Mouse (Mus musculus) right cerebral cortex, adult 2 months (tissue): ENCODE measurements at regions not wholly inside any gene's neighbourhood (a gene's known extent, or its start where the extent isn't known, plus 50 kb on each side); places are given as distances from the start of the nearest gene placed in this dataset.
A peak's percentile ranks its signal among the peaks of the same experiment; 100 is the strongest.

Experiments
- DNase-seq, 2 experiments: peaks; one replicate each; pipeline ENCODE4 v3.0.0; 2021 to 2022; ENCODE audit warnings: low spot score in 2 of 2

- DNase-seq: no peak
These were observed 205.9 kb upstream of the Dynlrb2 start for GRCm38 (mm10) chr8:116298891-116299290.

DNA sequence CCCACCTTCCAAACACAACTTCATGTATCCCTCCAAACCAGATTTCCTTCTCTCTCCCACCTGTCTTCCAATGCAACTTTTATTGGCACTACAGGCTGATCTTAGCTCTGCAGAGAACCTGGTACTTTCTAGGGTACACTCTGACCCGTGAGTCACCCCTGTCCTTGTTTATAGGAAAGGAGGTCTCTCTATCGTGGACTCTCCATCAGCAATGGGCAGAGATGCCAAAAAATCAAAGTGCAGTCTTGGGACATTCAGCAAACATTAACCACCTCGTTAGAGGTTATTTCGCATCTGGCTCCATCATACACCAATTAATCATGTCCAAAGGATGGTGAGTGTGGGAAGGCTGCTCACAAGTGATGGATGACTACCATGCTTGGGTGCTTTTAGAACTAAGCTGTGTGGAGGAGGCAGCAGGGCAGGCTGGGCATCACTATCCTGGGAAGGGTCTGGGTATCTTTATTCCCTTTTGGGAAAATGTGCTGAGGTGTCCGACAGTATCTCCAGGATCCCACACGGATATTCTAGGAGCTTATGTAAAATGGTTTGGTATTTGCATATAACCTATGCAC is 214.0 kb upstream of the Dynlrb2 start:
- no peak for DNase-seq

DNA sequence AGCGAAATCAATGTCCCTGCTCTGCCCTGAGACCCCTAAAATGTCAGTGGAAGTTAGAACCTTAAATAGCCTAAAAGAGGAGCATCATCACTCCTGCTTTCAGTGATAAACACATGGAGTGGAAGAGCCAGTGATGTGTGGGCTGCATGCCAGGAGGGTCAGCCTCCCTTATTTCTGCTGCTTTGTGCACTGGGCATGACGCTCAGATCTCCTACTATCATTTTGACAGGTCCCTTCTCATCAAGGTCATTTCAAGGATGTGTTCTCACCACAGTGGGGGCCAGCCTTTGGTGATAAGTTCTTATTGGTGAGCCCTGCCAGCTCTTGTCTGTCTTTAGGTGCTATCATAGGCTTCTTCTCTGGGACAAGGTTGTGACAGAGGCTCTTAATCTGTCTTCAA is 215.5 kb upstream of the Dynlrb2 start:
- DNase-seq: no peak

GRCm38 (mm10) chr8:116283990-116284389 is 220.8 kb upstream of the Dynlrb2 start:
- DNase-seq: no peak

DNA sequence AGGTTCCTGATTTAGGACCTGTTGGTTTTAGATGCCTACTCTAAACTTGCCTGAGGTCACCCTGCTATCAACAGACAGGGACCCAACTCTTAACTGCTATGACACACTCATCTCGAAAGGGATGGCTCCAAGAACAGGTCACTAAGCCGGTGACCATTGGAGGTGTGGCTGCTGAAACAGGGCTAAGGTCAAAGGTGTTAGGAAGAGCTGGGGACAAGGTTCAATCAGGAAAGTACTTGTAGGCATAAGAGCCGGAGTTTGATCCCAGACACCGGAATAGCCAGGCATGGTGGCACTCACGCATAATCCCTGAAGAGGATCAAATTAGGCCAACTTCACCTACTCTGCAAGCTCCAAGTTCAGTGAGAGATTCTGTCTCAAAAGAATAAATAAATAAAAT is 222.4 kb upstream of the Dynlrb2 start:
- no peak for DNase-seq

DNA sequence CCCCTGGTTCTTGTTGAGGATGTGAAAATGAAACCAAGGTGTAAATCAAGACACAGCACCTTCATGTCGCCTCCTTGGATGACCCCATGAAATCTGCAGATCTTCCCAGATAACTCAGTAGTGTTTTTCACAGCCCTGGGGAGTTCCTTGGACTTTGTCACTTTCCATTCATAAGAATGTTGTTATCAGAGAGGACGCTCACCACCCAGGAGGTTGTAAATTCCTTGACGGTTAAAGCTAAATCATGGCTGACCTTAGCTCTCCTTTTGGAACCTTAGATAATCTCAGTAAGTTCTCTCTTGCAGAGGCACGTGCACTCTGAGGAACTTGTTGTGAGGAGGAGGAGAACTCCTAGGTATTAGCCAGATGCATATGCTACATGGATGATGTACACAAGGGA is 229.8 kb upstream of the Dynlrb2 start:
- no peak for DNase-seq

GRCm38 (mm10) chr8:116271238-116271637 is 233.5 kb upstream of the Dynlrb2 start:
- no peak for DNase-seq

DNA sequence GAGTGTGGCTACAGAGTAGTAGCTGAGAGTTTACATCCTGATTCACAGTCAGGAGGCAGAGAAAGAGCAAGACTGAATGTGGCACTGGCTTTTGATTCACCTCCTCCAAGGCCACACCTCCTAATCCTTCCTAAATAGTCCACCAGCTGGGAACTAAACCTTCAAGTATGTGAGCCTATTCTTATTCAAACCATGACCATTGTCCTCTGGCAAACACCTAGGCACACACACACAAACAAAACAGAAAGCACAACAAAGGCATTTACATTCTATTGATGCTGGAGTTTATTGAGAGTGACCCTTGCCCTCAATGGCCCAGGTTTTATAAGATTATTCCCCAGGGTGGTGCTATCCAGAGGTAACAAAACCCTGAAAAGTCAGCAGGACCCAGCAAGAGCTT is 235.4 kb upstream of the Dynlrb2 start:
- no peak for DNase-seq

DNA sequence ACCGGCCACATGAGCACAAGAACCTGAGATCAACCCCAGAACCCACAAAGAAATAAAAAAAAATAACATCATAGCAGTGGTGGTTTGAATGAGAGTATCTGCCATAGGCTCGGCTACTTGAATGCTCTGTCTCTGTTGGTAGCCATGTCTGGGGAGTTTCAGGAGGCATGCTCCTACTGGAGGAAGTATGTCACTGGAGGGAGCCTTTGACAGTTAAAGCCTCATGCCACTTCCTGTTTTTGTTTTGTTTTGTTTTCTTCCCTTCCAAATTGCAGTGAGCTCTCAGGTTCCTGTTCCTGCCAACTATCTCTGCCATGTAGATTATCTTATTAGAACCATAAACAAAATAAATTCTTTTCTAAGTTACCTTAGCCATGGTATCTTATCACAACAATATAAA is 236.1 kb upstream of the Dynlrb2 start:
- no peak for DNase-seq

DNA sequence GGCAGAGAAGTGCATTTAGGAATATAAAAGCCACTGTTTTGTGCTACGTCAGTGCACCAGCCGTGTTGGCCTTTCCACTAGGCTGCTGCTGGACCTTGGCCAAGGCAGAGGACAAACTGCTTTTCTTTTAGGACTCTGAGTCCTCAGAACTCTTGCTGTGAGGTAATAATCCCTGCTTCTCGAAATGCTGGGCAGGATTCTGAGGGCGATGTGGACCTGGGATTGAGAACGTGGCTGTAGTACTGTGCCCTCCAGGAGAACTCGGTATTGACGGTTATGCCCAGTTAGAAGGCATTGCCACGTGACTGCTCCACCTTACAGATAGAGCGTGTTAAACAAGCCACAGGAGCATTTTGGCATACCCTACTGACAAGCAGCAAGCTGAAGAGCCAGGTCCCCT is 236.6 kb upstream of the Dynlrb2 start:
- DNase-seq: peak in 1 of 2 experiments; percentile 8

DNA sequence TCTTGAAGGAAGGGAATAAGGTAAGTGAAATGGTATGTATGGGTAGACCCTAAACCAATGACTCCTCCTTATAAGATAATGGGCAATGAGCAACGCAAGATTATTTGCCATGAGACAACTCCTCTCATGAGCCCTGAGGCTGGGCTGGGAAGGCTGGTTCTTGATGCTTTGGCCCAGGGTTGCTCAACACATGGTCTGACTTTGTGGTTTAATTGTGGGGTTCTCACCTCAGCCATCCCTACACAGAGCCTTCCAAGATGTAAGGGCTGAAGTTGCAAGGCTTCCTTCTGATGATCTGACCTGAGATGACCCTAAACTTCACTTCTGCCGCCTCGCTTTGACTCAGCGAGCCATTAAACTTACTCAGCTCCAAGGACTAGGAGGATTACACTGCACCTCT is 237.8 kb upstream of the Dynlrb2 start:
- DNase-seq: no peak

GRCm38 (mm10) chr8:116265591-116265990 is 239.2 kb upstream of the Dynlrb2 start:
- no peak for DNase-seq

GRCm38 (mm10) chr8:116264078-116264477 is 240.7 kb upstream of the Dynlrb2 start:
- DNase-seq: no peak

DNA sequence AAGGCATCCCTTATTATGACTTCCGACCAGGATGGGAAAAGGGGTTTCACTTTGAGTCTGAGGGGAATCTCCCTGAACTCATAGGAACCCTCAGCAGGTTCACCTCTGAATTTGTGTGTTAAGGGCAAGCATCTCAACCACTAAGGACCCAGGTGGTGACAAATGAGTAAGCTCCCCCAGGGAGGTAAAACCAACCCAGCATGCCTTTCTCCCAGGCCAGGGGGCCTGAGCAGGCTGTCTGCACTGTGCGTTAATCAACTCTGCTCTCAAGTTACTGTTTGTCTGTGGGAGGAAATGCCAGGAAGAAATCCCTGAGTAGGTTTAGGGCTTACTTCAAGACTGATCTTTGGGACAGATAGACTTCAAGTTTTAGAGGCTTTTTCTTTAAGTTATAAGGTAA is 243.5 kb upstream of the Dynlrb2 start:
- no peak for DNase-seq

- DNase-seq: no peak
These were observed 249.4 kb upstream of the Dynlrb2 start for GRCm38 (mm10) chr8:116255398-116255797.

GRCm38 (mm10) chr8:116252455-116253216 is 252.1 kb upstream of the Dynlrb2 start:
- no peak for DNase-seq

DNA sequence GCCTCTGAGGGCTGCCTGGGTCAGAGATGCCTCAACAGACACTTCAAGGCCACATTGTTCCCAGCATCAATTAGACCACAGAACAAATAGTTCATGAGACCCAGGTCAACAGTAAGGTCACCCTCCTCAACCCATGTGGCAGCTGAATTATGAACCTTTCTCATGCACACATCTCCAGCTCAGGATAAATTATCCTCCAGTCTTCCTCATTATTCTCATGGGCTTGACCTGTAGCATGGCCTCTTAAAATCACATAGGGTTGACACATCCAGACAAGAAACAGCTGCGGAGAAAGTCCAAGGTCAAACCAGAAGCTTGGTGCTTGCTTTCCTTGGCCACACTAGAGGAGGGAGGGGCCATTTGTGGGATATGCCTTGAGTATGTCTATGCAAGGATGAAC is 256.4 kb upstream of the Dynlrb2 start:
- DNase-seq: no peak

DNA sequence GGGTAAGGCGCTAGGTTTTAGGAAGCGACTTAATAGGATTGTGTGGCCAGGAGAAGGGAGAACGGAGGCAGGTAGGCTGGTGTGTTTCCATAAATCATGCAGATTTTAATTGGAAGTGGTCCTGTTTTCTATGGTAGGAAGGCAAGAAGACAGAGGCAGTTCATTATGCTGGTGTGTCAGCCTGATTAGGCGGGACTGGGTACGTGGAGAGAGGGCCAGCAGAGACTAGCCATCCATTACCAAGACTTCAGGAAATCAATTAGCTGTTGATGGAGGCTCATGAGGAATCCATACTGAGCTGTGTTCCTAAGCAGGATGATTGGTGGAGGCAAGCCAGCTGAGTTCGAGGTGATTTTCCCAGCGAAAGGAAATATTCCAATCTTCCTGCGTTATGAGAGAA is 261.3 kb upstream of the Dynlrb2 start:
- DNase-seq: no peak

DNA sequence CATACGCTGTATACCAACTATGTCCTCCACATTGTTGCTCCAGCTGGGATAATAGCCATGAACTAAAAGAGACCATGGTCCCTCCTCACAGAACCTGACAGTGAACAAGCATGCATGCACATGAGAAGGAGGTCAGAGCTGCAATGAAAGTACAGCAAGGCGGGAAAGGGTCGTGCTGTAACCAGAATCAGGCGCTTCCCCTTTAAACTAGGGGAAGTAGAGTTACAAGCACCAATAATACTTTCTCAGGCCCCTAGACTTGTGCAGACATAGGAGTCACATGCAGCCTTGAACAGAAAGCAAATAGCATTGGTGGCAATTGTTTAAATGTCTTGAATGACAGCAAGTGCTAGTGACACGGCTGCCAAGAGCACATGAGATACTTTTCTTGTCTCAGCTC is 261.8 kb upstream of the Dynlrb2 start:
- DNase-seq: no peak

DNA sequence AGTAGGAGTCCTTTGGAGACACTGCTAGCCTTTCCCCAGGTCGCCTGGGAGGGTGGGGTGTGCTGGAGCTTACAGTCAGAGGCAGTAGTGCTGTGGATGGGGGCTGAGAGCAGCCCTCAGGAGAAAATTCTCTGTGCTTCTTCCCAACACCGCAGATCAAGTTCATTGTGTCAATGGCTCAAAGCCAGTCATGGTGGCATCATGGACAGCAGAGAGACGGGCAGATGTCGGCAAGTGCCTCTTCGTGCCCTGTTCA is 262.9 kb upstream of the Dynlrb2 start:
- no peak for DNase-seq

DNA sequence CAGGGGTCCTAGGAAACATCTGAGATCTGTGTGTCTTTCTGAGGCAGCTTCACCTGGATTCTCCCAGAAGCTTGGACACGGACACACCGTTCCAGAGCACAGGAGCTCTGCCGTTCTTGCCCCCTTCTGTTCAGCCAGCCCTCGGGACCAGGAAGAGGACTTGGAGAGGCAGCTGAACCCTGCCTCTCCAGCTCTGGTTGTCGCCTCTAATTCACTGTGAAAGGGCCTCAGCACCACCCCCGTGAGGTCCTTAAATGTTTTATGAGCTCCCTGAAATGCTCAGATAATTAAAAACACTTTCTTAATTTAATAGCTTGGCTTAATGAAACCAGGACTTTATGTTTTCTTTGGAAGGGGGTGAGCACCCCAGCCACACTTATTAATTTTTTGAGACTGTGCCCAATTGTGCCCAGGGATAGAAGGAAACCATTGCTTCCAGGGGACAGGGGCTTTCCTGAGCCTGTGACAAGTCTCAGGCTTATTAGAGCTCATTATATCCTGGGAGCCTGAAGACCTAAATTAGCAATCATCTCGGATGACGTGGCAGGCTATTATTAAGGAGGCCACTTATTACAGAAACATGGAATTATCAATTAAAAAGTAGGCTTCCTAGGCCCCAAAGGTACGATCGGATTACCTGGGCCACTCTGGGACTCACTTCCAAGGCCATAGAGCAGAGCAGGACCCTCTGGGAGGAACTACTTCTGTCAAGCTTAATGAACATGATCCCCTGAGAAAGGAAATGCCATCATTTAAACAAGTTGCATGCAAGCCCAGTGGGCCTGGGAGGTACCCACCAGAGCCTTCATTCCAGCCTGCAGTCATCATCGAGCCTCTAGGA is 263.4 kb upstream of the Dynlrb2 start:
- DNase-seq: no peak

- DNase-seq: no peak
These were observed 266.1 kb upstream of the Dynlrb2 start for GRCm38 (mm10) chr8:116238670-116239069.

DNA sequence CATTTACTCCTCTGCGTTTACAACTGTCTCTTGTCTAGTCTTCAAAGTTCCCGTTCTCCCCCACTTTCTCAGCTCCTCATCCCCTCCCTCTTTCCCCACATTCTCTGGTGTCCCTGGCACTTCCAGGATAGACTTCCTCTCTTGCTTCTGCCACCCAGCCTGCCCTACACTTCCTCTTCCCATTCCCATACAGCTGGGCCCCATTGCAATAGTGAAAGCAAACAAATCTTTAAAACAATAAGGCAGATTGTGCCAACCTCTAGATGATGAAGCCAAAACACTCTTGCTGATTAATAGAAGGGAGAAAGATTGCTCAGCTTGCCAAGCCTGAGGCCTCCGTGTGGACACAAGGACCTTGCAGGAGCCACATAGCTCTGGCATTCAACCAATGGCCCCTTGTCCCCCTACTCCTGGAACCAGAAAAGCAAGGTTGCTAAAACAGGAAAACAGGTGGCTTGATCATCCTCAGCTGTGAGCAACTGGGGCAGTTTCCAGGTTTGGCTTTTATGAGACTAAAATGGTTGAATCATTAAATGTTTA is 267.1 kb upstream of the Dynlrb2 start:
- DNase-seq: peak in 1 of 2 experiments; percentile 10
